Mouse (Mus musculus) heart, postnatal 0 days (tissue): ENCODE data around the gene Cep85l.

Source experiments
- CTCF ChIP-seq: IDR thresholded peaks from 2 replicates; pipeline ENCODE4 v1.5.1; 2016; ENCODE audit warnings: antibody characterized with exemption, control low read depth, low read depth
- EP300 ChIP-seq: IDR thresholded peaks from 2 replicates; pipeline ENCODE4 v1.6.1; 2016; ENCODE audit warnings: antibody characterized with exemption, low read depth

- no peak for TF ChIP-seq EP300
- no peak for TF ChIP-seq CTCF
These were observed 56.4 kb downstream of the Cep85l start for GRCm38 (mm10) chr10:53323367-53323766.
